Mouse (Mus musculus) adrenal gland (tissue): ENCODE data around the gene Rasl10a.
"Not testable (repeated sequence)": the region's sequence is repeated elsewhere in the genome, so short reads cannot be mapped to it uniquely, and the experiment has no call there.

ENCODE experiments used
- intact Hi-C: fragments of 180-260 bp; cut with DNase I; formaldehyde crosslinking; loops from one replicate; pipeline ENCODE4 v1.15.1; 2025

Gene Rasl10a

GRCm38 (mm10) chr11:5068126-5068971, 10.4 kb downstream of the Rasl10a start:
- intact Hi-C loops = no loop called here

GRCm38 (mm10) chr11:5074882-5075281, 17.0 kb downstream of the Rasl10a start:
- intact Hi-C loops = no loop called here

GRCm38 (mm10) chr11:5075760-5076159, 17.8 kb downstream of the Rasl10a start:
- intact Hi-C loops = no loop called here

- intact Hi-C loops = not testable (repeated sequence)
These were observed 18.9 kb downstream of the Rasl10a start for GRCm38 (mm10) chr11:5076843-5077242.

GRCm38 (mm10) chr11:5089147-5089546, 31.2 kb downstream of the Rasl10a start:
- intact Hi-C loops = no loop called here

GRCm38 (mm10) chr11:5091706-5092105, 33.8 kb downstream of the Rasl10a start:
- intact Hi-C loops = no loop called here

- intact Hi-C loops = no loop called here
These were observed 37.9 kb downstream of the Rasl10a start for GRCm38 (mm10) chr11:5095877-5096276.

- intact Hi-C loops = no loop called here
These were observed 38.6 kb downstream of the Rasl10a start for GRCm38 (mm10) chr11:5096480-5097020.

- intact Hi-C loops = no loop called here
These were observed 40.3 kb downstream of the Rasl10a start for GRCm38 (mm10) chr11:5098035-5098735.

GRCm38 (mm10) chr11:5098736-5099542, 41.0 kb downstream of the Rasl10a start, which contains the start of the genes Rhbdd3 and Ewsr1:
Rhbdd3 (plus strand) TSS chr11:5098926.
Ewsr1 (minus strand) TSS chr11:5099266.
- intact Hi-C loops = no loop called here

GRCm38 (mm10) chr11:5099576-5100183, 41.8 kb downstream of the Rasl10a start:
- intact Hi-C loops = no loop called here

- intact Hi-C loops = no loop called here
These were observed 42.4 kb downstream of the Rasl10a start for GRCm38 (mm10) chr11:5100283-5100682.

GRCm38 (mm10) chr11:5100801-5101200, 42.9 kb downstream of the Rasl10a start:
- intact Hi-C loops = no loop called here

GRCm38 (mm10) chr11:5101641-5102040, 43.7 kb downstream of the Rasl10a start:
- intact Hi-C loops = no loop called here

GRCm38 (mm10) chr11:5102384-5102783, 44.5 kb downstream of the Rasl10a start:
- intact Hi-C loops = no loop called here

GRCm38 (mm10) chr11:5103986-5104509, 46.1 kb downstream of the Rasl10a start:
- intact Hi-C loops = no loop called here

GRCm38 (mm10) chr11:5109441-5109840, 51.5 kb downstream of the Rasl10a start:
- intact Hi-C loops = no loop called here
